ENCODE assay signal across 23 mouse cellular contexts in the genomic region with DNA sequence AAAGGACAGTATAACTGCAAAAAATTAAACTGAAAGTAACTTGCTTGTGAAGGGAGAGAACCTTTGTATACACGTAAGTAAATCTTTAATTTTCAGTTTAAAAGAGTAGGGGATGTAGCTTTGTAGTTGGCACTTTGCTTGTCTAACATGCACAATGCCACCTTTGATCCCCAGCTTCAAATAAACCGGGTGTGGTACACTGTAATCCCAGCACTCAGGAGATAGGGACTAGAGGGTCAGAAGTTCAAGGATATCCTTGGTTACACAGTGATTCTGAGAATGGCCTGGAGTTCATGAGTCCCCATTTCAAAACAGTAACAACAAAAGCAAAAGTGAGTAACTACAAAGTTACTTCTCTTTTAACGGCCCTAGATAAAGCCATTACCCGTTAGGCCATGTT. TPM values are rescaled to one million over a fixed set of nuclear protein-coding genes. Genes with fewer than 3 reads are reported as not detected.
A peak's percentile ranks its signal among the peaks of the same experiment; 100 is the strongest.
DNase-seq lines count a peak whose midpoint lies in the region; ATAC-seq and TF ChIP-seq lines count a peak whose summit lies in the region.
"Had no signal": no experiment of that assay in that cellular context is flagged by ENCODE, and none has a peak within 500 bp of the region (broad histone marks: within the 10 kb centered on the region; RNA-seq: fewer than 3 reads in every experiment).

No protein-coding gene starts in this region.

- H3K27ac ChIP-seq in liver, embryonic 12.5 days = no peak overlapping the region
- H3K27ac ChIP-seq in liver, embryonic 13.5 days = peak overlapping the region; percentile 53
- peak overlapping the region; percentile 45 for H3K27ac ChIP-seq in liver, postnatal 0 days (ENCODE audit: low read depth)
- H3K27ac ChIP-seq: embryonic facial prominence, embryonic 15.5 days; forebrain, embryonic 10.5 days; hindbrain, embryonic 12.5 days had no signal

- 83% methylated on average over 4 of the region's 4 CpGs for WGBS in liver, embryonic 12.5 days (ENCODE audit: insufficient replicate concordance)
- 81% methylated on average over 4 of the region's 4 CpGs for WGBS in liver, embryonic 13.5 days (ENCODE audit: insufficient replicate concordance)
- WGBS in liver, postnatal 0 days (ENCODE audit: insufficient replicate concordance) = 63% methylated on average over 4 of the region's 4 CpGs

- peak; percentile 19 for DNase-seq in adrenal gland, adult 2 months
- DNase-seq in adrenal gland, adult (ENCODE audit: inconsistent age in 2 of 2, low spot score in 1 of 2) = no peak
- no peak for DNase-seq in liver
- DNase-seq in liver, embryonic 13.5 days = no peak
- DNase-seq in liver, postnatal 0 days = no peak
- DNase-seq in left cerebral cortex, postnatal 4 days = no peak
- DNase-seq in layer of hippocampus, postnatal 25 days (ENCODE audit: extremely low spot score in 1 of 2, low spot score in 1 of 2) = no peak
- DNase-seq: adrenal gland, postnatal 25 days; B cell, adult 2 months; cerebellum, adult 18-20 months; cerebellum, postnatal 10 days; embryo, embryonic 11 days; gastrocnemius, postnatal 36 days; heart, adult 11 months; heart, postnatal 10 days; heart, postnatal 4 days had no signal

- H3K36me3 ChIP-seq in liver, embryonic 12.5 days = peaks cover 36% of the 10 kb centered on the region
- peaks cover 26% of the 10 kb centered on the region for H3K36me3 ChIP-seq in liver, embryonic 13.5 days
- peaks cover 7% of the 10 kb centered on the region; the same call in 1 of the 2 replicates for H3K36me3 ChIP-seq in liver, postnatal 0 days (replicated peaks; ENCODE audit: insufficient read depth, low read length)

- no peaks in the 10 kb centered on the region for H3K27me3 ChIP-seq in liver, embryonic 12.5 days (replicated peaks)
- no peaks in the 10 kb centered on the region for H3K27me3 ChIP-seq in liver, embryonic 13.5 days
- H3K27me3 ChIP-seq in liver, postnatal 0 days (ENCODE audit: insufficient read depth, low read length) = no peaks in the 10 kb centered on the region
- H3K27me3 ChIP-seq: embryonic facial prominence, embryonic 15.5 days; hindbrain, embryonic 12.5 days had no signal

- peak; percentile 47; the same call in 1 of the 2 replicates for ATAC-seq in liver, embryonic 12.5 days
- ATAC-seq in liver, embryonic 13.5 days (ENCODE audit: low read depth) = peak; percentile 61
- ATAC-seq in liver, postnatal 0 days = peak; percentile 88
- ATAC-seq: CD4-positive, CD25-positive, alpha-beta regulatory T cell, adult 4 months; forebrain, embryonic 14.5 days had no signal

- H3K4me1 ChIP-seq in liver, embryonic 12.5 days = no peaks in the 10 kb centered on the region
- H3K4me1 ChIP-seq in liver, embryonic 13.5 days (replicated peaks) = peaks cover 5% of the 10 kb centered on the region; the same call in 1 of the 2 replicates
- no peaks in the 10 kb centered on the region for H3K4me1 ChIP-seq in liver, postnatal 0 days (ENCODE audit: insufficient read depth)
- H3K4me1 ChIP-seq: embryonic facial prominence, embryonic 15.5 days; hindbrain, embryonic 12.5 days had no signal

- no peak overlapping the region for H3K4me3 ChIP-seq in liver, embryonic 12.5 days
- H3K4me3 ChIP-seq in liver, embryonic 13.5 days (replicated peaks) = no peak overlapping the region
- no peak overlapping the region for H3K4me3 ChIP-seq in liver, postnatal 0 days (ENCODE audit: low read depth, low read length)
- H3K4me3 ChIP-seq: embryonic facial prominence, embryonic 15.5 days; erythroblast, embryonic 14.5 days; forebrain, embryonic 10.5 days; hindbrain, embryonic 12.5 days had no signal

- no peak overlapping the region for H3K4me2 ChIP-seq in liver, embryonic 12.5 days
- no peak overlapping the region for H3K4me2 ChIP-seq in liver, embryonic 13.5 days
- no peak overlapping the region for H3K4me2 ChIP-seq in liver, postnatal 0 days (ENCODE audit: low read depth, low read length)
- H3K4me2 ChIP-seq: embryonic facial prominence, embryonic 15.5 days; hindbrain, embryonic 12.5 days had no signal

- H3K9me3 ChIP-seq in liver, embryonic 12.5 days (replicated peaks) = no peaks in the 10 kb centered on the region
- H3K9me3 ChIP-seq in liver, embryonic 13.5 days (replicated peaks) = no peaks in the 10 kb centered on the region
- no peaks in the 10 kb centered on the region for H3K9me3 ChIP-seq in liver, postnatal 0 days (ENCODE audit: low read length)
- H3K9me3 ChIP-seq: embryonic facial prominence, embryonic 15.5 days; forebrain, embryonic 10.5 days; hindbrain, embryonic 12.5 days had no signal

- no peak for TF ChIP-seq CTCF in liver, postnatal 0 days (IDR thresholded peaks at IDR 0.05; ENCODE audit: low read depth)

- no peak overlapping the region for H3K9ac ChIP-seq in liver, embryonic 12.5 days
- no peak overlapping the region for H3K9ac ChIP-seq in liver, embryonic 13.5 days
- H3K9ac ChIP-seq in liver, postnatal 0 days (replicated peaks) = no peak overlapping the region
- H3K9ac ChIP-seq: embryonic facial prominence, embryonic 15.5 days; hindbrain, embryonic 12.5 days had no signal

- no peak for TF ChIP-seq EP300 in liver, postnatal 0 days (IDR thresholded peaks at IDR 0.05; ENCODE audit: low read depth)

- intact Hi-C loops in left cerebral cortex, postnatal 4 days (cut with DNase I) = no loop called here

RNA-seq across cellular contexts. Expression of a gene that starts 46.1 kb away (rescaled TPM):
- 10 to 100 TPM; 64.1 to 84.2 TPM for total RNA-seq in adrenal gland, adult 2 months (2021)
- 1.5 and 2.2 TPM in 2 replicates for polyA plus RNA-seq in adrenal gland, adult 2 months (2012; rRNA removed)
- 92.7 and 96.5 TPM in 2 replicates for polyA plus RNA-seq in liver, embryonic 12.5 days (2016; fragmentation: Nextera tagmentation; extraction: Ambion mirVana)
- polyA plus RNA-seq in liver, embryonic 13.5 days (2015; fragmentation: Nextera tagmentation; extraction: Ambion mirVana) = 98.7 and 125 TPM in 2 replicates
- 77.0 and 77.5 TPM in 2 replicates for polyA plus RNA-seq in liver, postnatal 0 days (2015; fragmentation: Nextera tagmentation; extraction: Ambion mirVana)
- total RNA-seq in left cerebral cortex, postnatal 4 days (2021) = 10 to 100 TPM; 70.4 to 73.9 TPM
- total RNA-seq in layer of hippocampus, postnatal 25 days (2021) = 10 to 100 TPM; 65.0 to 72.9 TPM

Comparison
In these comparisons a context has a peak if more than half of its experiments do, and no peak if none do; other contexts are left out.
1. RNA of a gene that starts 46.1 kb away (polyA plus RNA-seq): 98.7 to 125 TPM in liver, embryonic 13.5 days, 92.7 to 96.5 TPM in liver, embryonic 12.5 days and 77.0 to 77.5 TPM in liver, postnatal 0 days; 1.5 to 2.2 TPM in adrenal gland, adult 2 months; every median in the first group is over 10 times any median in the second.
2. Peak in every context shown above with its lines, with median percentiles within 50 percentile points of each other: ATAC-seq.